Mouse (Mus musculus) B cell, adult (primary cell): ENCODE results near the gene Syt17. TPM values are rescaled to one million over a fixed set of nuclear protein-coding genes. Genes with fewer than 3 reads are reported as not detected.

Experiments
- total RNA-seq: library from RNA; stranded (reverse); gene quantifications from 4 replicates; pipeline ENCODE4 v1.2.4, GENCODE M21; 2023; ENCODE audit not compliant: inconsistent age

Gene Syt17
- not detected in 4 replicates for total RNA-seq

GRCm38 (mm10) chr7:118448134-118448967 lies at the start of gene Syt17:
TSS of gene Syt17 (minus strand) at chr7:118448222.

GRCm38 (mm10) chr7:118491431-118492147 lies 43.6 kb upstream of the Syt17 start, which contains the start of gene Itpripl2:
TSS of gene Itpripl2 (minus strand) at chr7:118491975.

Other genes starting within 250 kb of the Syt17 start
- gene Smg1, start 204.6 kb downstream of the Syt17 start, total RNA-seq: 259 to 297 TPM (median 276 TPM) in 4 replicates
- gene Itpripl2, start 43.8 kb upstream of the Syt17 start, total RNA-seq: 0.45 to 0.51 TPM (median 0.45 TPM) in 4 replicates
- gene Coq7, start 85.1 kb upstream of the Syt17 start, total RNA-seq: 14.5 to 19.7 TPM (median 16.3 TPM) in 4 replicates
- 0.36 to 1.0 TPM (median 0.88 TPM) in 4 replicates for gene Tmc7, start 136.5 kb upstream of the Syt17 start, total RNA-seq
- not detected in 4 replicates for gene Tmc5, start 149.1 kb upstream of the Syt17 start, total RNA-seq